Mouse (Mus musculus) thymus, postnatal 14 days (tissue): ENCODE results near the gene March4.

Source experiments
- DNase-seq: peaks from one replicate; pipeline ENCODE4 v3.0.0; 2021

Gene March4

GRCm38 (mm10) chr1:72536611-72537351 is at the start of gene March4:
Gene March4, minus strand, starts transcription at chr1:72536930.
- peak; percentile 55 for DNase-seq

DNA sequence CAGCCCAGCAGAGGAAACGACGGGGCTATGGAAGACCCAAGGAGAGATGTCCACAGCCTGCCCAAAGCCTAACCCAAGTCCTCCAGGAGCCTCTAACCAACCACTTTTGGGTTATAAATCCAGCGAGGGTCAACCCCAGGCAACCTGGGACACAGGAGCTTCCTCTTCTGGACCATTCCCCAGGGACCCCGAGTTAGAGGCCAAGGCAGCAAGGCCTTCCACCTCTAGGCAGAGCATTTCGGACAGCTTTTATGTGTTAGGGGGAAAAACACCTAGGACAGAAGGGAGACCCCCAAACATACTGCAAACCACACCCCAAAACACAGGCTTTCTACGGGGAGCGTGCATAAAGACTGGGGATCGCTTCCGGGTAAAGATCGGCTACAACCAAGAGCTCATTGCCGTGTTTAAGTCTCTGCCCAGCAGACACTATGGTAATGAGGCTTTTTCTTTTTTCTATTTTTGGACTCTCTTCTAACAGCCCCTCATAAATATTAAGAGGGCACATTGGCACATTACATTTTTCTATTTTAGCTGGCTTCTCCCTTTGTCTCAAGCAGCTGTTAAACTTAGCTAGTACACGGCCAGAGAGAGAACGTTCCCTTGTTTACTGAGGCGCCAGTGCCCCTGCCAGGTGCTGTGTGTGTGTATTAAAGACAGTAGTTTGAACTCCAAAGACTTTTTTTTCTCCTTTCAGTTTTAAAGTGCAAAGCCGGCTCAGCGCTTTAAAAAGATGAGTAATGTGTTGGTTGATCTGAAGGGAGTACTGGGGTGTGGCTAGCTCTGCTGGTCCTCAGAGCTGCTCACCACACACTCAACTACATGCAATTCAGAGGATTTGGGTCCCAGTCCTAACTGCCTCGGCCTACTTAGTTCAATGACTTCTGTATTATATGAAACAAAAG is 49.5 kb upstream of the March4 start:
- DNase-seq = no peak

GRCm38 (mm10) chr1:72583906-72584305 is 47.2 kb upstream of the March4 start:
- no peak for DNase-seq

DNA sequence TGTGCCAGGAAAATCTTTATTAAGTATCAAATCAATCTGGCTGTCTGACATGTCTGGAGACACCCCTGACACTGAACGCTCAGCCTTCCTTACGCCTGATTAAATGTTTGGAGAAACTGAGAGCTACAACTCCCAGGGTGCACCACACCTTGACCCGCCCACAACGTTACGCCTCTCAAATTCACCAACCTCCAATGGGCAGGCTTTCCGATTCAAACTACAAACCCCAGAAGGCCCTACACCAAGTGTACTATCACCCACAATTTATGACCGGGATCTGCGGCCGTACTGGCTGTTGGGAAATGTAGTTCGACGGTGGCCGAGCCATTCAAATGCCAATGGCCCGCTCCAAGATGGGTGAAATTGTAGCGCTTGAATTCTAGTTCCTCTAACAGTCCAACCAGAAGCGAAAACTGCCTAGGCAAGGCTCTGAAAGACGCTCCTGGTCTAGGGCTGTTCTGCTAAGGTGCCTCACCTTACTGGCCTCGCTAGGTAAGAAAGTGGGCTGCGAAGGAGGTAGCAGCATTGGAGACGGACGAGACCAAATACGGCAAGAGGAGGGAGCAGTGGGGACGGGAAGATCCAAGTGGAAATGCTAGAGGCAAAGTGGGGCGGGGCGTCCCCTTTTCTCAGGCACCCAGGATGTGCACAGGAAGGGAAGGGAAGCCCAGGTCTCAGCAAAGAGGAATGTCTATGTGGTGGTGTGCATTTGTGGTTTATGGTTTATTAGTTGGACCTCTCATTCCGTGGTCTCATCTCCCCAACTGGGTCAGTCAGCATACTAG is 46.4 kb upstream of the March4 start, which contains the start of gene Smarcal1:
Gene Smarcal1 (plus strand): TSS at position 305 of the 785 bp plus-strand sequence.
- peak; percentile 92 for DNase-seq

- DNase-seq = no peak
These were observed 42.1 kb upstream of the March4 start for GRCm38 (mm10) chr1:72578806-72579205.

GRCm38 (mm10) chr1:72578351-72578750 is 41.6 kb upstream of the March4 start:
- DNase-seq = no peak

GRCm38 (mm10) chr1:72577481-72577922 is 40.8 kb upstream of the March4 start:
- DNase-seq = no peak

GRCm38 (mm10) chr1:72575121-72575520 is 38.4 kb upstream of the March4 start:
- no peak for DNase-seq

DNA sequence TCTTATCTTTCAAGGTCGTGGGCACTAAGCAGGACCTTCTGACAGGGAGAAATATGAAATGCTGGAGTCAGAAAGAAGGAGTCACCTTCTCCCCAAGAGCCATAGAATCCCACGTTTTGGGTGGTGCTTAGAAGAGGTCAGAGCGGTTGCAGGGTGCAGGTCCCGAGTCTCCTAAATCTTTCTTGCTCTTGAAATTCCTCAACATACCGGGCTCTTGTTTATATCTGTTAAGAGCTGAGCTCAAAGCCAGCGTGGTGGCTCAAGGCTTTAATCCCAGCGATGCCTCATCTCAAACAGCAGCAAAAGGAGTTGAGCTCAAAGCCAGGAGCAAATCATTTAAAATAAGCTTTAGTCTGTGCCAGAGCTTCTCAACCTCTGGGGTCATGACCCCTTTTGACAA is 37.9 kb upstream of the March4 start:
- DNase-seq = no peak

DNA sequence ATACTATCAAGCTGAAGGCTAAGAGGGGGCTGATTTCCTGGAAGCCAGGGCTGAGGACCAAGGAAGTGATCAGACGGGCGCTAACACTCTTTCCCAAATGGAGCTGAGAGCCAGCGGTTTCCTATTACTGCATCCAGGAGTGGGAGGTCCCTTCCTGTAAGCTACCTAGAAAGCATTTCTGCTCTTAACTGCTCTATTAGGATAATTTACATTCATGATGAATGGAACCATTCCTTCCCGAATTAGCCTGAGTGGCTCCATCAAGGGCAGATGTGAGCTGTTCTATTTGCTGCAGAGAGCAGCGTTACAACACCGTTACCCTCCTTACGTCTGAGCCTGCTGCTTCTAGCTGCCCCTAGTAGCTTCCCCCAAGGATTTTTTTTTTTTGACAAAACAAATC is 37.3 kb upstream of the March4 start:
- DNase-seq = no peak

GRCm38 (mm10) chr1:72568725-72569124 is 32.0 kb upstream of the March4 start:
- DNase-seq = no peak

DNA sequence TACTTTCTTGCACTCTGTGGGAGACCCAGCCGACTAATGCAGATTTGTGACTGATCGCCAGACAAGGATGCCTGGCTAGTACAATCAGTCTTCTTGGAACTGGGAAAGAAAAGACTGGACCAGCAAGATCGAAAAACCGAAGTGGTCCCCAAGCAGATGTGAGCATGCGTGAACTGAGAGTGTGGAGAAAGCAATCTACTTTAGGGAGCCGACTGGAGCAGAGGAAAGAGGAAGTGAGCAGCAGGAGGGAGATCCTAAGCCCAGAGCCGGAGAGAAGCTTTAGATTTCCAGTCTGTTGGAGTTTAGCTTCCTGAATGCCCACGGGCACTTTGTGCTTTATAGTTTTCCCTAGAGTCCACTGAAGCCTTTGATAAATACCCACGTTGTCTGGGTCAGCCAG is 30.3 kb upstream of the March4 start:
- DNase-seq = no peak

DNA sequence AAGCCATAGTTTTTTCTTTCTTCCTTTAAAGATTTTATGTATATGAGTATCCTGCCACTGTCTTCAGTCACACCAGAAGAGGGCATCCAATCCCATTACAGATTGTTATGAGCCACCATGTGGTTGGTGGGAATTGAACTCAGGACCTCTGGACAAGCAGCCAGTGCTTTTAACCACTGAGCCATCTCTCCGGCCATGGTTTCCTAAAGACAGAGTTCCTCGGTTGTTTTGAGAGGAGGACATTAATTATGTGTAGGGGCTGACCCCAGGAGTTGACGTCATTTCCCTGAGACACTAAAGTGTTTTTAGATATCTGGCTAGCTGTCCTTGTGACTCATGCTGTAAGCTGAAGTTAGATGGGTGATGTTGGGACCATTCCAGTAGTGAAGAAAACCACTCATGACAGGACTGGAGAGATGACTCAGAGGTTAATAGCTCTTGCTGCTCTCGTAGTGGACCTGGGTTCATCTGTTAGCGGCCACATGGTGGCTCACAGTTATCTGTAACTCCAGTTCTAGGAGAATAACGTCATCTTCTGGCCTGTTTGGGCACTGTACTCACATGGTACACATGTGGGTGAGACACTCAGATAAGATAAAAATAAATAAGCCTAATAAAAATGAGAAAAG is 27.7 kb upstream of the March4 start:
- DNase-seq = no peak

GRCm38 (mm10) chr1:72558625-72559024 is 21.9 kb upstream of the March4 start:
- no peak for DNase-seq

- DNase-seq = no peak
These were observed 19.7 kb upstream of the March4 start for GRCm38 (mm10) chr1:72556471-72556870.

DNA sequence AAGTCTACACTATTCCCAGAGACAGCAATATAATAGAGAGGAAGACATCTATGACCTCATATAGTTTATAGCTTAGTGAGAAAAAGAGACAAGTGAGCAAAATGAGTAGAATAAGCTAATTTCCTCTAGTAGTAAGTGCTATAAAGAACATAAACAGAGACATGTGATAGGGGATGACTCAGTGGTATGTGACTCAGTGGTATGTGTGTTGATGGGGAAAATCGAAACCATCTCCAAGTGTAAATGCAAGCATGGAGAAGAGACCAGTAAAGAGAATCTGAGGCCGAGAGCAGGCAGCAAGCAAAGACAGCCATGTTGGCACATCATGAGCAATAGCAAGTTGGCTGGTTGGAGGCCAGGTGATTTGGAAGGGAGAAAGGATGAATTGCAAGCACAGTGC is 13.6 kb upstream of the March4 start:
- no peak for DNase-seq

DNA sequence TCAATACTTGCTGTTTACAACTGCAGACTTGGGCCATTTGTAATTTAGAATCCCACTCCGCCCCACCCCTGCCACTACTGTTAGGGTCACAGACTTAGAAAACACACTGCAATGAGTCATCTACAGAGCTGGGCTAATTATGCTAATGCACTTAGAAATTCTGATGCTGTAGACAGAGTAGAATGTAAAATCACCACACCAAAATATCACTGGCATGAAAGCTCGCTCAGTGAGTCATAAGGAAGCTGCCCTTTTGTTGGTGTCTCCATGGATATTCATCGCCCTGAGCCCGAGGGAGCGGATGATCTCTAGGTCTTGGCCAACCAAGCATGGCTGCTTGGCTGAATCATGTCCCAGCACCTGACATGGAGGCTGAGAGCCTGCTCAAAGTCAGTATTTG is 1.5 kb upstream of the March4 start:
- DNase-seq = no peak

DNA sequence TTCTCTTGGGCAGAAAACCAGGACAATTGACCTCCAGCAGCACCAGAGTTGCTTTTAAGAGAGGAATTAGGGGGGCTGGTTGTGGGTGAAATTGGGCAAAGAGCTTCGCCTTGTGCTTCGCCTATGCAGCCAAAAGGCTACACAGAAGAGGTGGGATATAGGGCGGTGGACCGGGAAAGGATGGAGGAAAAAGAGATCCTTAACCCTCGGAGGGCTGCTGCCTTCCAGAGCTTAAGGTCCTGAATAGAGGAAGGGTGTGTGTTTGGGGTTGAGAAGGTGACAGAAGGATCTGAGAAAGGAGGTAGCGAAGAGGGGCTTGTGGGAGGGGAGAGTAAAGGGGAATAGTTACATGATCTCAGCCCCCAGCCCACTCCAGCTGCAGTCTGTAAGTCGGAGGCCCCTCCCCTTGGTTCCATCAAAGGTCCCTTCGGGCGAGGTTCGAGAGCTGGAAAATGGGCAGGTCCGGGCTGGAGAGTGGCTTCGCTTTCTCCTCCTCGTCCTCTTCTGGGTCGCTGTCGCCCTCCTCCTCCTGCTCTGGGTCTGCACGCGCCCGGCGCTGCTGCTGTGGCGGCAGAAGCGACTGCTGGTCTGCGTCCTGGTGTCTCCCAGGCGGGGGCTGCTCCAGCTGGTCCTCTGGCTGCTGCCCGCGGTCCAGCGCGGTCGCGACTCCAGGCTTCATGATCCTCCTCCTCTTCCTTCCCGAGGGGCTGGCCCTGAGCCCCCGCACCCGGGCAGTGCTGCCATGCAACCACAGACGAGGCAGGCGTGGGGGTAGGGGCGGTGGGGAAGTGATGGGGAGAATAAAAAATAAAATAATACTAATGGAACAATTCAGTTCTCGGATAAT is 782 bp downstream of the March4 start:
- no peak for DNase-seq

DNA sequence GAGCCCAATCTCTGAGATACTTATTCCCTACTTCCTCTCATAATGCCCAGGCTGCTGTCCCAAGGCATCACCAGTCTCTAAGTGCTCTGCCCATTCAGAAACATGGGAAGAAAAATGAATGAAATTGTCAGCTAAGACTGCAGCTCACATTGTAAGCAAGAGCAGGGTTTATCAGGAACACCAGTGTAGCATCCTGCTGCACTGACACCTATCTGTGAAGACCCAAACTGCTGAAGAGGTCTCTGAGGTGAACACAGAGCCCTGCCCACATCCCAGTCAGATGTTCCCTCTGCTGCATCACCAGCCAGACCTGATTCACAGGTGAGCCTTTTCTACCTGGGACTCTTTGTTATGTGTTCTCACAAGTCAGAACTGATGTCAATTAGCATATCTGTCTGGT is 3.3 kb downstream of the March4 start:
- no peak for DNase-seq

GRCm38 (mm10) chr1:72532926-72533325 is 3.8 kb downstream of the March4 start:
- no peak for DNase-seq

- DNase-seq = no peak
These were observed 6.1 kb downstream of the March4 start for GRCm38 (mm10) chr1:72530516-72531196.
